Mouse (Mus musculus): ENCODE results near the gene Nin.

DNA sequence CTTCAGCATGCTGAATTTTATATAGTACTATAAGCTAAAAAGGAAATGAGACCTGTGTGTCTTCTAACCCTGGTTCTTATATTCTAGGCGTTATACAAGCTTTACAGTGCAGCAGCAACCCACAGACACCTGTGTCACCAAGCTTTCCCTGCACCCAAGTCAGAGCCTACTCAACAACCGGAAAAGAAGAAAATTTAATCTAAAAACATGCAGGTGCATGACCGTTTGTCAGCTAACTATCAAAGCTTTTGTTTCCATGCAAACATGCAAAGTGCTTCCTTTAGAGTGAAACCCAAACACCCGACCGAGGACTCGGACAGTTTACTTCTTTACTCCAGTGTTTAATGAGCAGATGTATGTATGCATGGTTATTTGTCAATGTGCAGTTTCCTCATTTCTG is 150.4 kb downstream of the Nin start:
- TF ChIP-seq CTCF (IDR thresholded peaks at IDR 0.05; ENCODE audit: borderline replicate concordance, insufficient read depth, low read length) (no peak), POLR2A (IDR thresholded peaks at IDR 0.05; ENCODE audit: low read depth, low read length) (no peak)
